Mouse (Mus musculus) megakaryocyte, adult 5-6 weeks (primary cell): ENCODE measurements around the gene Trim44. TPM values are rescaled to one million over a fixed set of nuclear protein-coding genes. Genes with fewer than 3 reads are reported as not detected.

Source experiments
- ATAC-seq: 2 replicates; pipeline ENCODE4 v1.8.0; 2016; ENCODE audit warnings: mild to moderate bottlenecking, inconsistent platforms; ENCODE audit not compliant: poor library complexity, severe bottlenecking
- total RNA-seq, 2 experiments: library from RNA; stranded (forward) in 1 of 2; stranded (reverse) in 1 of 2; fragments of 153-499, 151-499 nt in 1 of 2; fragments of 221-1000, 200-1000 nt in 1 of 2; gene quantifications; 2 replicates each; pipeline versions ENCODE4 v1.2.3 to v1.2.4; 2015 to 2017

The Trim44 gene
- total RNA-seq (2015) (17.7 and 18.4 TPM in 2 replicates), total RNA-seq (2017) (21.2 and 24.9 TPM in 2 replicates)

DNA sequence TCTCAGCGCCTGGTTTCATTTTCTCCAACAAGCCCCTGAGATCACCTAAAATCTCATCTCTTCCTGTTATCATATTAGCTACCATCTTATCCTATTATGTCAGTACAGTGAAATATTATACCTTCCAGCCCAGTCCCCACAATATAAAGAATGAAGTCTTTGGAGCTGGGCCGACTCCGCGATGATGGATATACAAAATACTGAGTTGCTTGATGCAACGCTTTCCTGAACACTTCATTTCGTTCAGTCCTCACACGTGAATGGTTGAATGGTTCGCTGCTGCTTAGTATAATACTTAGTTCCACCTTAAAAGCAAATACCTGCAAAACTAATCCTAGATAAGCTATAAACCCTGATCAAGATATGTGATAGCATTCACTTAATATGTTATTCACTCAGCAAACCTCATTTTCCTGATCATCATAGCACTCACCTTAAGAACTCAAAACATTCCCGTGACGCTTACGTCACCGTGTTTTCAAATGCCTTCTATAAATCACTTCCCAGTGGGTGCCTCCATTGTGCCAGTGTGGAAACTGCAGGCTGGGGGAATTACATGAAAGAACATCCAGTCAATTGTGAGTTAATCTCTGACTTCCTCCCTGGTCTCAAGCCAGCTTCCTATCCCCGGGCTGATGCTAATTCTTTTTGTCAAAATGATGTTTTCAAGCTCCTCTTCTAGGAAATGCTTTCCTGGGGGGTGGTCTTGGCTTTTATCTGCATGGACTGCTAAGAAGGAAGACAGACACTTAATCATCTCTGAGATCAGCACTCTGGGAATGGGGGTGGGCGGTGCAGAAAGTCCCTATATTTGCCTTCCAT is at the start of gene Trim44:
Trim44 (minus strand) TSS at position 466 of the 822 bp plus-strand sequence.
- ATAC-seq, result no peak

DNA sequence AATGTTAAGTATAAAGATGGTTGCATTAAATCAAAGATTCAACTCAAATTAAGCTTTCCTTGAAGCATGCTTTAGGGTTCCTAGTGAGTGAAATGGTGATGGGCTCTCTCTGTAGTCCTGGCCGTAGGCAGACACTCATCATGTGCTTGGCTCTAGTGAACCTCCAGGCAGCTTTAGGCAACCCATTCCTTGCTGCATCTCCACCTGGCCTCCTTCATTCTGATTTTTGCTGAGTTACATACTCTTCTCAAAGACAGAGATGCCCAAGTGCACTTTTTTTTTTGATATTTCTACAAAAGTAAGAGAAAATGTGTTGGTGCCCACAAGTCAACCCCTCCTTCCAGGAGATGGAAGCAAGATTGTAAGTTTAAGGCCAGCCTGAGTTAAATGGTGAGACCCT is 47.5 kb upstream of the Trim44 start:
- ATAC-seq, result no peak

DNA sequence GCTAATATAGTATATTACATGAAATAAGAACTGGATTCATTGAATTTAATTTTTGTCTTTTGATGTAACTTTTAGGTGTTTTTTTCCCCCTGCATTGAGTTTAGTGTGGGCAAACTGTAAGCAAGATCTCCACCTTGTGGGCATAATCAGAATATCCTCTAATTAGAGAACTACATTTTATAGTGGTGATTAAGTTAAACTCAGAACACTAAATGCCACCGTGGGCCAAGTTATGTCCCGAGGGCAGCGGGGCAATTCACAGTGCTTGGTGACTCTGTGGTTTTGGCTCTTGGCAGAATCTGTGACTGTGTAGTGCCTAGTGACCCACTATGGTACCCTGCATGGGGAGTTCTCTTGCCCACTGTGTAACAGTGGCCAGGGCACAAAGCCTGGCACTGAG is 45.8 kb upstream of the Trim44 start:
- no peak for ATAC-seq

GRCm38 (mm10) chr2:102451671-102452549 is 44.3 kb upstream of the Trim44 start, which contains the start of gene Fjx1:
Fjx1 (minus strand) TSS chr2:102452499.
- no peak for ATAC-seq

DNA sequence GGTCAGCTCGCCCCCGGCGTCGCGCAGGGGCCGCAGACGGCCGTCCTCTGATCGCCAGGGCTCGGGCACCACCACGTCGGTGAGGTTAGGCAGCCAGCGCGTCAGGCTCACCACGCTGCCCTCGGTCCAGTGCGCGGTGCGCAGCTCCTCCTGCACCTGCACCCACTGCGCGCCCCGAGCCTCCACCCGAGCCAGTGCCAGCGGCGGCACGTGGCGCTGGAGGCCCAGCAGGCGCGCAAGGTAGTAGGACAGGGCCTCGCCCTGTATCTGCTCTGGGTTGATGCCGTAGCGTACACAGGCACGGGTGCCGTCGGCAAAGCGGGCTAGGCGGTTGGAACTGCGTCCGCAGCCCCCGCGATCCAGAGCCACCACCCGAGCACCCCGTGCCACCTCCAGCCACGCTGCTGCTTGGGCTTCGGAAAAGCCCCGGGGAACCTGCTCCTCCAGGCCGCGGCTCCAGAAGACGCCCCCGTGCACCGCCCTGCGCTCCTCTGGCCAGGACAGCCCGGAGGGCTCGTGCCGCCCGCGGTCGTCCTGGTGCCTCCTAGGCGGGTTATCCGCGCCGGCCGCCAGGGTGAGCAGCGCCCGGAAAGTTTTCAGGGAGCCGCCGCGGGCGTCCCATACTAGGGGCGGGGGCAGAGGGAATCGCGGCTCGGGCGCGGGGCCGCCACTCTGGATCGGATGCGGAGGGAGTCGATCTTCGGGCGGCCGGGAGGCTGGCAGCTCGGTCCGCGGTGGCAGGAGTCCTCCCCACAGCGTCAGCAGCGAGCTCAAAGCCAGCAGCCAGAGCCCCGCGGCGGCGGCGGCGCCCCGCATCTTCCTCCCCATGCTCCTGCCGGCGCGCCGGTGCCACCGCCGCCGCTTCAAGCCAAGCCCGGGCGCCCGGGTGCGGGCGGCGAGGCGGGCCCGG is 43.4 kb upstream of the Trim44 start:
- no peak for ATAC-seq

GRCm38 (mm10) chr2:102450248-102450760 is 42.7 kb upstream of the Trim44 start:
- ATAC-seq, result no peak

- ATAC-seq, result no peak
Observed at GRCm38 (mm10) chr2:102449630-102450247, 42.1 kb upstream of the Trim44 start.

DNA sequence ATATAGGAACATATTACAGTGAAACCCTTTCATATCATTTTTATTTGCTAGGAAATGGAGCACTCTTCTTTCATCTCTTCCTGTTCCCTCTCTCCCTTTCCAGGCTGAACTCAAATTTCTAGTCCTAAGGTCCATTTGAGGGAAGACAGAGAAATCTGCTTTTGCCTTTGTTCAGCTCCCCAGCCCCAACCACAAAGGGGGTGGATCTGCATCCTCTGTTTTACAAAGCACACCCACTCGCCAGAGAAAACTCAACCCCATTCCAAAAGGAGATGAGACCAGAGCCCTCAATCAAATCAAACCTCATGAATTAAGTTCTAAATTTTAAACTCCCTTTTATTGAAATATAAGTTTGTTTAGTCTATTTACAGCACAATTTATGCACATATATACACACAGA is 41.4 kb upstream of the Trim44 start:
- no peak for ATAC-seq

DNA sequence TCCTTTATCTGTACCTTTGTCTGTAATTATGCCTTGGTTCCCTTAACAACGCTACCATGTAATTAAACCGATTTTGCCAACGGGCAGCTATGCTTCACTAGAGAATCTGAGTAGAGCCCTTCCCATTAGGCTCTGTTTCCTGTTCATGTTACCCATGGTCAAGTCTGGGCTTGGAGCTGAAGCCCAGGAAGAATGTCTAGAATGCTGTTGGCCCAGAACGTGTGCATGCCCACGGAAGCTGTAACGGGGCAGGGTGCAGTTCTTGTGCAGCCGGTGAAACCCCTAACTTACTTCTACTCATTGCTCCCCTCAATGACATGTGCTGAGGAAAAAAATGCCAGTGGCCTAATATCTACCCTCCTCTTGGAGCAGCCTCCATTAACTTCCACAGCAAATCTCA is 40.2 kb upstream of the Trim44 start:
- no peak for ATAC-seq

- no peak for ATAC-seq
Observed at GRCm38 (mm10) chr2:102446851-102447250, 39.2 kb upstream of the Trim44 start.

GRCm38 (mm10) chr2:102437357-102438030 is 29.9 kb upstream of the Trim44 start:
- no peak for ATAC-seq

GRCm38 (mm10) chr2:102433879-102434278 is 26.3 kb upstream of the Trim44 start:
- no peak for ATAC-seq

DNA sequence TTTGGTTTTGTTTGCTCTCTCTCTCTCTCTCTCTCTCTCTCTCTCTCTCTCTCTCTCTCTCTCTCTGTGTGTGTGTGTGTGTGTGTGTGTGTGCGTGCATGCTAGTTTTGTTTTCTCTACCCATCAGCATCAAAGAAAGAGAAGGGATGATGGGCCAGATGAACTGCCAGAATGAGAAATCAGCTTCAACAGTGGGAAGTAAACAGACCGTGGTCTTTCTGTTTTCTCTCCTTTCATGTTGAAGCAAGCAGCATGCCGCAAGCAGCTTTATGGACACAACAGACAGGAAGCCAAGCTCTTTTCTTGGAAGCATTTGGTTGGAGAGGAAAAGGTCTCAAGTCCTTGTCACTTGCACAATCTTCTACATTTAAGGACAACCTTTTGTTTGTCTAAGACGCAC is 23.5 kb upstream of the Trim44 start:
- no peak for ATAC-seq

DNA sequence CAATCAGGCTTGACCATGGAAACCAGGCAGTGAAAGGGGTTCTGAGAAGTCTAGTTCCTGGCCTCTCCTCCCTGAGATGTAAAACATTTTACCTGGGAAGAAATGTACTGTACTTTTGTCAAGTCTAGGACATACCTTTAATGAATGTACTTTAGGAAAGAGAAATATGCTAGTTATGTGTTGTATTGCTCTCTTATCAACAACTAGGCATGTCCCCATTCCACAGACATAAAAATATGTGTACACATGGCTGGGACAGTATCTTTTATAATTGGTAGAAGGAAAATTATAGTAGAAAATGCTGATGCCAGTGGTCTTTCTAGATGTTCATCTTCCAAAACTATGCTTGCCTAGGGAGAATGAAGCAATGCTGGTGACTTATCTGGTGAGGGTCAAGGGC is 20.3 kb upstream of the Trim44 start:
- no peak for ATAC-seq

- ATAC-seq, result no peak
Observed at GRCm38 (mm10) chr2:102426434-102426833, 18.8 kb upstream of the Trim44 start.

- no peak for ATAC-seq
Observed at GRCm38 (mm10) chr2:102416149-102416743, 8.6 kb upstream of the Trim44 start.

DNA sequence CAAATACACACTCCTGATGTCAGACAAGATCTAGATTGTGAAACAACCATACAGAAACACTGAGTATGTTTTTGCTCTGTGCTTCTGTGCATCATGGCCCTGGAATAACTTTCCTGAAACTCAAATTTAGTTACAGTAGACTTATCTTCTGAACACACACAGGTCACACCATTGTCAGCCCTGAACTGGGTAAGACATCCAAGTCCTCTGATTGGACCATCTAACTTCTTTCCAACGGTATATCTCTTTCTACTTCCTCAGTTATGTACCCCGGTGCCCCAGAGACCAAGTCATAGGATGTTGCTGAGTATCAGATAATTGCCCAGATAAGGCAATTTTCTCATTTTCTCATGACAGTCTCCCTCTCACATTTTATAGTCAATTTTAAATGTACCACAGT is 5.1 kb upstream of the Trim44 start:
- no peak for ATAC-seq

GRCm38 (mm10) chr2:102410615-102411014 is 3.0 kb upstream of the Trim44 start:
- ATAC-seq, result no peak

GRCm38 (mm10) chr2:102409741-102410140 is 2.1 kb upstream of the Trim44 start:
- ATAC-seq, result no peak
